Mouse (Mus musculus): Measurements from ENCODE around the gene Cdsn.
A peak's percentile ranks its signal among the peaks of the same experiment; 100 is the strongest.
"Not testable (repeated sequence)": the region's sequence is repeated elsewhere in the genome, so short reads cannot be mapped to it uniquely, and the experiment has no call there.

Gene Cdsn

DNA sequence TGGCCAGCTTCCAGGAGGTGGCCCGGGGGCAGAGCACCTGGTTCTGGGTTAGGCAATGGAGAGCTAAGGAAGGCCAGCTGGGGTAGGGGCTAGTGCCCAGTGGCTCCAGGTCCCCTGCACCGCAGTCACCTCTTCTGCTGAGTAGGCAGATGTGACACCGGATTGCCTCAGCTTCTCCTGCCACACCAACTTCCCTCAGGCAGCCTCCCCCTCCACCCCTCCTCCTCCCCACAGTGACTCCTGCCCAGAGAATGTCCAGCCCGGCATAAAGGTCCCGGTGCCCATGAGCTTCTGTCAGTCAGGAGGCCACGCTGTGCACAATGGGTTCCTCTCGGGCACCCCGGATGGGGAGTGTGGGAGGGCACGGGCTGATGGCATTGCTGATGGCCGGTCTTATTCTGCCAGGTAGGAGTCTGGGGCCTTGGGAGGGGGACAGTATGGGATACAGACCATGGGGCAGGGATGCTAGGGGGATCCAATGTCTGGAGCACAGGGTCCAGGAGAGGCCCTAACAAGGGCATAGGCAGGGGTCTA lies at the start of gene Cdsn:
TSS of gene Cdsn (plus strand) at position 248 of the 534 bp plus-strand sequence.
- no peak for DNase-seq (ENCODE audit: low spot score)

DNA sequence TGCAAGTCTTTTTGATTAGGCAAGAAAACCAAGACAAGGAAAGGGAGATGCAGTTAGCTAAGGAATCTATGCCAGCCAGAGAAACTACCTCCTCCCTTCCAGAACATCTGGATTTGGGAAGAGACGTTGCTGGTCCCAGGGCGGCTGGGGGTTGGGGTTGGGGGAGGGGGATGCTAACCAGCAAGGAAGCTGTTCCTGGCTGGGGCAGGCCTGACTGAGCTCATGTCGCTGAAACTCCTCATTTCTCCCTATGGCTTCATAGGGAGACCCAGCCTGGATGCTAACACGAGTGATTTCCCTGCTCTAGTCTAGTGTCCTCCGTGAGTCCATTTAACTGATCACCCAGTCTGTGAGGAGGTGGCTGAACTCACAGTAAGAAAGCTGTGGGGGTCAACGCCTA lies 49.7 kb upstream of the Cdsn start:
- no peak for DNase-seq (ENCODE audit: low spot score)

DNA sequence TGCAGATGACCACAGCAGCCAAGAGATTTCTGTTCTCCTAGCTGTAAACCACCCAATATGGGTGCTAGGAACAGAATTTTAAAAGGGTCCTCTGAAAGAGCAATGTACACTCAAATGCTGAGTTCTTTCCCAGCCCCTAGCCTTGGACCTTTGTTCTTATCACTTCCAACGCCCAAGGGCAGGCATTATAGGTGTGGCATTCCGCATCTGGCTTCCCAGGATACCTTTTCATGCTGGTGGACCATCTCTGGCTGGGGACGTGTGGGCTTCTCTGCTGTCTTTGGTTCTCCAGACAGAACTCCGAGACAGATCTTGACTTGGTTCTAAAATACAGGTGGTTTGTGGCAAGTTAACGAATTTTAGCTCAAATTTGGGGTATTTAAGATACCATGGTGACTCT lies 49.2 kb upstream of the Cdsn start:
- DNase-seq (ENCODE audit: low spot score), result no peak

DNA sequence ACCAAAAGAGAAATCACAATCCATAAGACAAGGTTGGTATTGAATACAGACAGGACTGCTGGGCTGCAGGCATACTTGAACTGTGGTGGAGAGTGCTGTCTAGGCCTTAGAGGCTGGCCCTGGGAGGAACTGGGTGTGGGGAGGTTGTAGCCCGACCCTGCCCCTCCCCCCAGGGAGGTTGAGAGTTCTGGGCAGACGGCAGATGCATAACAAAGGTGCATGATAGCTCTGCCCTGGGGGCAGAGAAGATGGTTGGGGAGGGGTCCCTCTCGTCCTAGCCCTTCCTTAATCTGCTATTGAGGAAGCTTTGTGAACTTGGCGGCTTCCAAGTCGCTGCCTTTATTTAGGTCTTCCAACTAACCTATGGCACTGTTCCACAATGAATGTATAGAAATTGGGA lies 48.1 kb upstream of the Cdsn start:
- DNase-seq (ENCODE audit: low spot score), result no peak

DNA sequence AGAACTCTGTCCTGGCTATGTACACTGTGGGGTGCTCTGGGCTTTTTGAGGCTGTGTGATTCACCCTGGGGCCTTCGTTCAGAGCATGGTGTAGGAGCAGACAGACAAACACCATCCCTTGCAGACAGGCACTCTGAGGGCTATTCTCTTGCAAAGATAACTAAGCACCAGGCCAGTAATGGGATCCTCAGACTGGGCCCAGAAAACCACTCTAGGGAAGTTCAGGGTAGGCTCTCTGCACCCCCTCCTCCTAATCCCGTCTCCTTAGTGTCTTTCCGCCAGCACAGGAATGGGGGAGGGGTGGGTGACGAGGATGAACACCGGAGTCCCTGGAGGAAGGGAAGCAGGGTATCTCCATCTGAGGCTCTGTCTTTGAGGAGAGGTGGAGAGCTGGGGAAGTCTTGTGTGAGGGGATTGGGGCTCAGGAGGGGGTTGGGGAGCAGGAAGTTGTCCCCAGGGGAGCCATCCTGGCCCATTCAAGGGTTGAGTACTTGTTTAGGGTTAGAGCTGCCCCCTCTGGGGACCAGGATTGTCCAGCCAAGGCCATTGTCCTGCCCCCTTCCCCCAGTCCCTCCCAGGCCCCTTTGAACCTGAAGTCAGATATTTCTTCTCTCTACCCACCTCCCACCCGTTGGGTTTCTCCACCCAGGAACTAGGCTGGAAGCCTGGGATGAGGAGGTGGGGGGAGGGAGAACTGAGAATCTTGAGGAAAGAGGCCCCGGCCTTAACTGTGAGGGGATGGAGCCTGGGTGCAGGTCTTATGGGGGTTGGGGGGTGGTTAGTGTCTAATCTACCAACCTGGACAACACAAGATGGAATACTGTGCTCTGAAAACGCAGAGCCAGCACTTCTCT lies 47.1 kb upstream of the Cdsn start:
- no peak for DNase-seq (ENCODE audit: low spot score)

DNA sequence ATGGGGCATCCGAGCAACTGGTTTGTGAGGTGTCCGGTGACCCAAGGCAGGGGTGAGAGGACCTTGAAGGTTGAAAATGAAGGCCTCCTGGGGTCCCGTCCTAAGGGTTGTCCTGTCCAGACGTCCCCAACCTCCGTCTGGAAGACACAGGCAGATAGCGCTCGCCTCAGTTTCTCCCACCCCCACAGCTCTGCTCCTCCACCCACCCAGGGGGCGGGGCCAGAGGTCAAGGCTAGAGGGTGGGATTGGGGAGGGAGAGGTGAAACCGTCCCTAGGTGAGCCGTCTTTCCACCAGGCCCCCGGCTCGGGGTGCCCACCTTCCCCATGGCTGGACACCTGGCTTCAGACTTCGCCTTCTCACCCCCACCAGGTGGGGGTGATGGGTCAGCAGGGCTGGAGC lies 46.2 kb upstream of the Cdsn start, which contains the start of gene Pou5f1:
TSS of gene Pou5f1 (plus strand) at position 243 of the 400 bp plus-strand sequence.
- no peak for DNase-seq (ENCODE audit: low spot score)

DNA sequence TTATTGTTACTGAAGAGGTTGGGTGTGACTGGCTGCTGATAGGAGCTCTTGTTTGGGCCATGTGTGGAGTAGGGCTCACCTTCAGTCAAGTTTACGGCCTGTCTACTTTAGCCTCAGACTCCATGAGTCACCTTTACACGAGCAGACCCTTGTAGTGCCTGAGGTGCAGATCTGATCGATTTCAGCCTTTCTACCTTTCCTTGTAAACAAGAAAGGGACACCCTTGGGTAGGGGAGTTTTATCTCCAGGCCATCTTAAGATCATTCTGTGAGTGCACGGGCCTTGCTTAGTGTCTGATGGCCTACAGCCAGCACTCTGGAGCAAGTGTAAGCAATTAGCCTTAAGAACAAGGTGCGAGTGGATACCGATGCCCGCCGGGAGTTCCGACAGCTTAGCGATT lies 45.0 kb upstream of the Cdsn start:
- DNase-seq (ENCODE audit: low spot score), result no peak

DNA sequence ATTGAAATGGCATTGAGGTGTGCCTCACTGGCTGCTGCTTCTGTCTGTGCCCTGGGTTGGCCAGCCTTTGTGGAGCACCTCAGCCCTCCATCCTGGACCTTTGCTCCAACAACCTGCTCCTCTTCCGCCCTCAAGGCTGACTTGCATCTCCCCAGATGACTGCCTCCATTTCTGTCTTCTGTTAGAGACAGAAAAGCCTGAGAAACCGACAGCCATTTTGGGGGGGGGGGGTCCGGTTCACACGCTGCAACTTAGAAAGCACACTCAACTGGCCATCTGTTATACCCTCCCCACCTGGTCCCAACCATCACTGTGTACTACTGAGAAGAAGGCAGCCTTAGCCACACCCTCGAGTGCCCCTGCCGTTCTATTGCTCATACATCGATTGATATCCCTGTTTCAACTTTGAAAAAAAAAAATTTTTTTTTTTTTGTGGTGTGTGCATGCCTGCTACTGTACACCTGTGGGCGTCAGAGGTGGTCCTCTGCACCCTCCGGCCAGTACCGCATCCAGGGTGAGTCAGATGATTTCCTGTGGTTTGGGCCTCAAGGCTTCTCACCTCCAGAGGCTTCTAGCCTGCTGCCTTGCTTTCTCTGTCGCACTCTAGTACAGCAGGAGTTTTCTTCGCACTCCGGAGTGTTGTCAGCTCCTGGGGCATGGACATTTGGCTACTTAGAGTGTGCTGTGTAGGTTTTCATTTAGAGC lies 44.2 kb upstream of the Cdsn start:
- DNase-seq (ENCODE audit: low spot score), result no peak

DNA sequence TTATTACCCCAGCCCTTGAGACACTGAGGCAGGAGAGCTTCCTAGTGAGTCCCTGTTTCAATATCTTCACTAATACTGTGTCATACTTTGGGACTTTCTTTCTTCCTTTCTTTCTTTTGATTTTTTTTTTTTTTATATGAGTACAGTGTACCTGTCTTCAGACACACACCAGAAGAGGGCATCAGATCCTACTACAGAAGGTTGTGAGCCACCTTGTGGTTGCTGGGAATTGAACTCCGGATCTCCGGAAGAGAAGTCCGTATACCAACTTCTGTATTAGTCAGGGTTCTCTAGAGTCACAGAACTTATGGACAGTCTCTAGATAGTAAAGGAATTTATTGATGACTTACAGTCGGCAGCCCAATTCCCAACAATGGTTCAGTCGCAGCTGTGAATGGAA lies 43.6 kb upstream of the Cdsn start:
- DNase-seq (ENCODE audit: low spot score), result not testable (repeated sequence)

DNA sequence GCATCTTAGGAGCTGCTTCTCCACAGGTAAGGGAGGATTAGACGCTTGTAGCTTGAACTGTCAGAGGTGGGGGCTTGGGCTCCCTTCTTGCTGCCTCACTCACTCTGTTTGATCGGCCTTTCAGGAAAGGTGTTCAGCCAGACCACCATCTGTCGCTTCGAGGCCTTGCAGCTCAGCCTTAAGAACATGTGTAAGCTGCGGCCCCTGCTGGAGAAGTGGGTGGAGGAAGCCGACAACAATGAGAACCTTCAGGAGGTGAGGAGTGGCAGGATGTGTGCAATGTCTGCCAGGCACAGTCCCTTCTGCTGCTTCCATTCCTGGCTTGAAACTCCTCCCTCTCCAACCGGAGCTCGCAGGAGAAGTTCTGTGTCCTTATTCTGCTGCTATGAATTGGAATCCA lies 42.6 kb upstream of the Cdsn start:
- DNase-seq (ENCODE audit: low spot score), result no peak

DNA sequence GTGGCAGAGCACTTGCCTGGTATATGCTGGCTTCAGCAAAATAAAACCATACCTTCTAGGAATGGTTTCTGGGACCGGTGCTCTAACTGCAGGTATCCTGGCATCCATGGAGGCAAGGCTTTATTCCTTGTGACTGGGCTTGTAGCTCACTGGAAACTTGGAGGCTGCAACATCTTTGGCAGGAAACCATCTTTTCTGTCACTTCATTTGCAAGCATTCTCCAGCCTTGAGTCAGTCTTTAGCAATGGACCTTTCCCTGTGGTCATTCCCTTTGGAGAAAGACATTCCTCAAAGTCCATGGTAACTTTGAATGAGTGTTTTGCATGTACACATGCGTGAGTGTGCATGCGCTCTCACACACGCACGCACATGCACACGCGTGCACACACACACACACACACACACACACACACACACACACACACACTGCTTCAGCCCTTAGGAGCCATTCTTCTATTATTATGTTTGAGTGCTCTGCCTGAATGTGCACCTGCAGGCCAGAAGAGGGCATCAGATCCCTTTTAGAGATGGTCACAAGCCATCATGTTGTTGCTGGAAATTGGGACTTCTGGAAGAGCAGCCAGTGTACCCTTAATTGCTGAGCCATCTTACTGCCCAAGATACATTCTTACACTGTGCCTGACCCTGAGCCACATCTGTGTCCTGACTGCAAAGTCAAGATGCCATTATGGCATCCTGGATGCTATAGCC lies 38.9 kb upstream of the Cdsn start:
- DNase-seq (ENCODE audit: low spot score), result no peak

DNA sequence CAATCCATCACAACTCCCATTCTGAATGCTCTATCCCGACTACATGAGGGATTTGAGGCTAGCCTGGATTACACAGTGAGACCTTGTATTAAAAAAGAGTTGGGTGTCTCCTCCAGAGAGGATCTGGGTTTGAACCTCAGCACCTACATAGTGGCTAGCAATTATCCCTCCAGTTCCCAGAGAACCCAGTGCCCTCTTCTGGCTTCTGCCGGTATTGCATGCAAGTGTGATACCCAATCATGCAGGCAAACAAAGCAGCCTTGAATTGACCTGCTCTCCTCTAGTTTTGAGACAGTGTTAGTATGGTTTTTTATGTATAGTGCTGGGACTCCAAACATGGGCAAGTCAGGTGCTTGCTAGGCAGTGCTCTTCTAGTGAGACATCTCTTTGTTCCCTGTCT lies 38.0 kb upstream of the Cdsn start:
- no peak for DNase-seq (ENCODE audit: low spot score)

DNA sequence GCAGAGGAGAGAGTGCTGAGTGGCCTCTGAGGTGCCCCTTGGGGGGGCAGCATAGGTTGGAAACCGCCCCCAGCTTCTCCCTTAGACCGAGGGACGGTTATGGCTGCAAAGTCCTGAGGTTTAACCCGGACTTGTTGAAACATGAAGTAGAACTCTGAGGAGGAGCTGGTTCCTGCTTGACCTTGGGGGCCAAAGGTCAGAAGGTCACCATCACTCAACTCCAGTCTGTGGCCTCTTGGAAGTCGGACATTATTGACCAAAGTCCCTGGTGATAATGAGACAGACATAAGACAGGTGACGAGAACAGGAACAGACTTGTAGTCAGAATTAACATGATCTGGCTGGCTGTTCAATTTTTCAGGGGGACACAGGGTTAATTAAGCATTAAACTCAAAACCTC lies 37.2 kb upstream of the Cdsn start:
- no peak for DNase-seq (ENCODE audit: low spot score)

DNA sequence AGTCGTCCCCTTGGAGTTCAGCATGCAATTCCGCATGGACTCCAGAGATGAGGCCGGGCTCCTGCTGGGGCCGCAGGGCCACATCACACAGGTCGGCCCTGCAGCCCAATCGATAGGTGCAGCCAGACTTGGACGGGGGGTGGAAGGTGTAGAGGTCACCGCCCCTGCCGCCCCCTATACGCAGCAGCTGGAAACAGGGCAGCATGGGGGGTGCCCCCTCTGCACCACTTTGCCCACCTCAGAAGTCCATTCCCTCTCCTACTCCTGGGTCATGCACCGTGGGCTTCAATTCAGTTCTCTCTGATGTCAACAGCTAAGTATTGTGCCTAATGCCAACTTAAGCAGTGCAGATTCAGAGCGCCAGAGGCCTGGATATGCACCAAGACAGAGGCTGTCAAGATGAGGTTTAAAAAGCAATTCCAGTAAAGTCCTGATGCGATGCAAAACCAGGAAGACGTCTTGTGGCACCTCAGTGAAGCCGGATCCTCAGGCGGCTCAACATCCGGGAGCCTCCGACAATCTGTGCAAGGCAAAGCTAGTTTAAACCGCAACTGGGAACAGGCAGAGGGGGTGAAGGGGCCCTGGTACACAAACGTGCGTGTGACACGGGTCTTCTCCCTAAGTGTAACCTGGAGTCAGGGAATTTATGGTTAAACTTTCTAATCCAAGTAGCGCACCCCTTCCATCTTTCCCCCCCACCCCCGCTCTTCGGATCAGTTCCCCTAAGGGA lies 35.9 kb upstream of the Cdsn start:
- no peak for DNase-seq (ENCODE audit: low spot score)

DNA sequence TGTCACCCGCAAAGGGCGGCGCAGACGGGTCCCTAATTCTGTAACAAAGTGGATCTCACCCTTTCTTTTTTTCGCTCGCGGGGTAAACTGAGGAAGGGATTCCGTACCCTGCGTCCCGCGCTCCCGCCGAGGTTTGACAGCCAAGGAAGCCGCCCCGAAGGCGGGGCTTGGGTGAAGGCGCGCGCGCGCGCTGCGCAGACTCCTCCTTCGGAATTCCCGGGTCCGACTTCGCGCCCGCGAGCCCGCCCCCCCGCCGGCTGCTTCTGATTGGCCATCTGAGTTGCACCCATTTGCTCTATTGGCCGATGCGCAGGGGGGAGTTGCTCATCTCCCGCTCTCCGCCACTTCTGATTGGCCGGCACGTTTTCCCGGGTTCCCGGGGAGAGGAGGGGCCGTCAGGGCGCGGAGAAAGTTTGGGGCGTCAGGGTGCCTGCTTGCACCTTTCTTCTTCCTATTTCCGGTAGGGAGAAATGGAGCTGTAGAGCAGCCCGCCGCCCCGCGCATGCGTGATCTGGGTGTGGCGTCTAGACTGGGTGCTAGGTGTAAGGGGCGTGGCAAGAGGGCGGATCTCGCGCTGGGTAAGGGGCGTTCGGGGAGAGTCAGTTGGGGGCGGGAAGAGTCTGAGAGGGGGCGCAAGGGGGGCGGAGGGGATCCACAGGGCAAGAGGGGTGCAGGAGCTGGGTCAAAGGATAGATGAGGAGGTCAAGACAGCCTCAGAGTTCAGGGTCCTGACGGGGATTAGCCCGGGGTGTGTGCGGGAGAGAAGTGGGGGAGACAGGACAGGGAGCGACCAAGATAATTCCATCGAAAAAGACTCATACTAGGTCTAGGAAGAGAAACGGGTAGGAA lies 35.1 kb upstream of the Cdsn start, which contains the start of the genes Tcf19 and Cchcr1:
TSS of gene Tcf19 (minus strand) at position 173 of the 849 bp plus-strand sequence.
TSS of gene Cchcr1 (plus strand) at position 449 of the 849 bp plus-strand sequence.
- DNase-seq (ENCODE audit: low spot score), result peak; percentile 90

DNA sequence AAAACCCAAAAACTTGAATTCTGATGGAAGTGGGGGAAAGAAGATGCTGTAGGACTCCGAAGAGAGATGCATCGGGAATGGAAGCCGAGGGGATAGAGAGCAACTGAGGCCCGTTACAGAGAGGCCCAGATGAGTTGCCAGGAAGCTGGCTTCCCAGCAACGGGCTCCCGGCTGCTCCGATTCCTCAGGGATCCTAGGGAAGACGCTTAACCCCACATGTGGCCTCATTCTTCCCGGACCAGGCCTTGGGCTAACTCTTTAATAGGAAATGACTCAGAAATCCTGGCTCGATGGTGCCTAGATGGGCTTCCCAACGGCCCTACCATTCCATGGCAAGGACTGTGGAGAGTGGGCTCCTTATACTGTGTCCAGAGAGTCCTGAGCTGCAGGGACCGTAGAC lies 34.4 kb upstream of the Cdsn start:
- no peak for DNase-seq (ENCODE audit: low spot score)

DNA sequence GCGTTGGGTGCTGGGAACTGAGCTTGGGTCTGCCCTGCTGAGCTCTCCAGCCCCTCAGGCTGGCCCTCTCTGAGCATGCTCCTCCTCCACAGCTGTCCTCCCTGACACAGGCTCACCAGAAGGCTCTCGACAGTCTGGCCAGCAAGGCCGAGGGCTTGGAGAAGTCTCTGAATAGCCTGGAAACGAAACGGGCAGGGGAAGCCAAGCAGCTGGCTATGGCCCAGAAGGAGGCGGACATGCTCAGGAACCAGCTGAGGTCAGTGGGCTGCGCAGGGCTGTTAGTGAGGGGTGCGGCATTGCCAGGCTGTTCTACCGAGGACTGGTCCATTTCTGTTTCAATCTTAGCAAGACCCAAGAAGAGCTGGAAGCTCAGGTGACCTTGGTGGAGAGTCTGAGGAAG lies 27.6 kb upstream of the Cdsn start:
- DNase-seq (ENCODE audit: low spot score), result no peak

DNA sequence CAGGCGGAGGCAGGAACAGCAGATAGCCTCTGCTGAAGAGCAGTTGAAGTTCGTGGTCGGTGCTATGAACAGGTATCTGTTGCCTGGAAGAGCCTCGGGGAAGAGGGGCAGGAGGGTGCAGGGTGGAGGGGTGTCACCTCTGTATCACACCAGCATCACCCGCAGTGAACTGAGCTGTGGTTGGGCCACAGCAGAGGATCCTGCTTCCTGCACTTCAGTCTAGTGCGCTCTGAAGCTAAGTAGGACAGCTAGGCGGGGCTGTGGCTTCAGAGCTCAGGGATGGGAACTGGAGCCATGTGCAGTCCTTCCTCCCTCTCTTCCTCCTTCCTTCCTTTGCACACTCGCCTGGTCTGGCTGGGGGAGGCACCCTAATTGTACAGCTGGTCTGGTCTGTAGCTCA lies 25.3 kb upstream of the Cdsn start:
- no peak for DNase-seq (ENCODE audit: low spot score)

DNA sequence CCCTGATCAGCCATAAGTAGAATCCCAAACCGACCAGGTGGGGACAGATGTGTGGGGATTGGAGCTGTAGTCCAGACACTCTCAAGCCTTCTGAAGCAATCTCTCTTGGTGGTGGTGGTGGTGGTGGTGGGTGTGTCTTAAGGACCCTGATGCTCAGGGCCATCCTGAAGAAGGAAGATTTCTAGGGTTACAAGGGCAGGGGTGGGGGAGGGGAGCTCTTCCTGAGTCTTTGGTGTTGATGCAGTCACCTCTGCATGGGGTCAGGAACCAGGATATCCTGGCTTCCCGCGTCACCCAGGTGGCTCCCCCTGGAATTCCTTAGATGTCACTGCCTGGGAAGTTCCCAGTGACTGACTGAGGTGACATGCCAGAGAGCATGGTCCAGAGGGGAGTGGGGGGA lies 19.6 kb upstream of the Cdsn start:
- DNase-seq (ENCODE audit: low spot score), result no peak

DNA sequence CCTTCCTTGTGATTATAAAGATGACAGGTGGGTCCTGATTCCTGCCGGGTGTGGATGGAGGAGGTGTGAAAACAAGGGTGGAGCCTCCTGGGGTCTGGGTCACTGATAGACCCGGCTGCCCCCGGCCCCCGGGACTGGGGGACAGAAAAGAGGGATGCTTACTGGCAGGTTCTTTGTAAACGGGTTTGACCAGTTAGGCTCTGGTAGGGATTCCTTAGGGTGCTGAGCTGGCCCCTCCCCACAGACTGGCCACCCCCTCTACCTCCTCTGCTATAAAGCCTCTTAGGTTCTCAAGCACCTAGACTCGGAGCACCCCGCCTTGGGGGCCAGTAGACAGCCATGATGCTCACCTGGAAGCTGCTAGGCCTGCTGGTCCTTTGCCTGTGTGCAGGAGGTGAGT lies 19.0 kb upstream of the Cdsn start, which contains the start of gene Psors1c2:
TSS of gene Psors1c2 (plus strand) at position 301 of the 400 bp plus-strand sequence.
- DNase-seq (ENCODE audit: low spot score), result no peak

DNA sequence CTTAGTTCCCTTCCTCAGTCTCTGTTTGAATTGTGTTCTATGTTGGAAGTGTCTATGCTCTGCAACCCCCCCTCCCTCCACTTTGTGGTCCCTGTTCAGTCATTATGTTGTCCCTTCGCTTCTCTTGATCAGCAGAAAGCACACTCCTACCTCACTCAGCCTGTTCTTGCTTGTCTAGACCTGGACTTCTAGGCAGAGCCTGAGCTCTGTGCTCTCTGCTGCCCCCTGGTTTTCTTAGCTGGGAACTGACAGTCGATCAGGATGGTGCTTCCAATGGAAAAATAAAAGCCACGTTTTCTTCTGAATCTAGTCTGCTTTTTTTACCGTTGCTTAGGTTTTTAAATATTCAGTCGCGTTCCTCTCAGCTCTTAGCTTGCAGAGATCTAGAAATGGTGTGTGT lies 17.6 kb upstream of the Cdsn start:
- no peak for DNase-seq (ENCODE audit: low spot score)

Data from urinary bladder, postnatal 10 days (tissue).